Mouse (Mus musculus): ENCODE measurements around the gene Pkn1. TPM values are rescaled to one million over a fixed set of nuclear protein-coding genes. Genes with fewer than 3 reads are reported as not detected.

The Pkn1 gene
- polyA plus RNA-seq, 1 experiment from 2014 or later = 33.6 TPM

GRCm38 (mm10) chr8:83739711-83740468 lies 40.9 kb upstream of the Pkn1 start:
- no peaks in the 10 kb centered on the region for H3K27me3 ChIP-seq (ENCODE audit: insufficient read depth, low read length)
- peak overlapping the region; percentile 84 for H3K27ac ChIP-seq (ENCODE audit: low read length)
- no peak for ATAC-seq (ENCODE audit: low FRiP score, low TSS enrichment)
- no peaks in the 10 kb centered on the region for H3K36me3 ChIP-seq (ENCODE audit: insufficient read depth, low read length)
- H3K9me3 ChIP-seq (ENCODE audit: low read length) = peaks cover 5% of the 10 kb centered on the region; the same call in 1 of the 2 replicates
- H3K9ac ChIP-seq (replicated peaks; ENCODE audit: low read length) = peak overlapping the region; percentile 81
- WGBS = 47% methylated on average over 8 of the region's 8 CpGs
- H3K4me1 ChIP-seq (ENCODE audit: insufficient read depth, low read length) = peaks cover 35% of the 10 kb centered on the region
- H3K4me3 ChIP-seq (ENCODE audit: low read length) = peak overlapping the region; percentile 68
- H3K4me2 ChIP-seq (replicated peaks; ENCODE audit: low read depth, low read length) = peak overlapping the region; percentile 90

GRCm38 (mm10) chr8:83738949-83739710 lies 40.2 kb upstream of the Pkn1 start:
- Histone ChIP-seq H3K27ac (ENCODE audit: low read length) (peak overlapping the region; percentile 84), H3K27me3 (ENCODE audit: insufficient read depth, low read length) (no peaks in the 10 kb centered on the region), H3K36me3 (ENCODE audit: insufficient read depth, low read length) (no peaks in the 10 kb centered on the region), H3K4me3 (ENCODE audit: low read length) (peak overlapping the region; percentile 68), H3K9ac (replicated peaks; ENCODE audit: low read length) (peak overlapping the region; percentile 57), H3K4me1 (ENCODE audit: insufficient read depth, low read length) (peaks cover 35% of the 10 kb centered on the region), H3K9me3 (ENCODE audit: low read length) (peaks cover 5% of the 10 kb centered on the region; the same call in 1 of the 2 replicates), H3K4me2 (replicated peaks; ENCODE audit: low read depth, low read length) (peak overlapping the region; percentile 90)
- WGBS = 65% methylated on average over 10 of the region's 10 CpGs
- peak; percentile 36 for ATAC-seq (ENCODE audit: low FRiP score, low TSS enrichment)

- H3K9me3 ChIP-seq (ENCODE audit: low read length) = peaks cover 5% of the 10 kb centered on the region; the same call in 1 of the 2 replicates
- peak overlapping the region; percentile 84 for H3K27ac ChIP-seq (ENCODE audit: low read length)
- no peaks in the 10 kb centered on the region for H3K36me3 ChIP-seq (ENCODE audit: insufficient read depth, low read length)
- H3K4me2 ChIP-seq (replicated peaks; ENCODE audit: low read depth, low read length) = peak overlapping the region; percentile 90
- H3K4me3 ChIP-seq (ENCODE audit: low read length) = 0 out of 2 replicates have a peak overlapping the region, but pooled peaks have one; percentile 1
- 33% methylated on average over 4 of the region's 4 CpGs for WGBS
- no peaks in the 10 kb centered on the region for H3K27me3 ChIP-seq (ENCODE audit: insufficient read depth, low read length)
- peak overlapping the region; percentile 29 for H3K9ac ChIP-seq (replicated peaks; ENCODE audit: low read length)
- ATAC-seq (ENCODE audit: low FRiP score, low TSS enrichment) = peak; percentile 50
- peaks cover 35% of the 10 kb centered on the region for H3K4me1 ChIP-seq (ENCODE audit: insufficient read depth, low read length)
Observed at GRCm38 (mm10) chr8:83737852-83738562, 39.0 kb upstream of the Pkn1 start.

- Histone ChIP-seq H3K27ac (ENCODE audit: low read length) (peak overlapping the region; percentile 84), H3K9ac (replicated peaks; ENCODE audit: low read length) (no peak overlapping the region), H3K27me3 (ENCODE audit: insufficient read depth, low read length) (no peaks in the 10 kb centered on the region), H3K9me3 (ENCODE audit: low read length) (peaks cover 5% of the 10 kb centered on the region; the same call in 1 of the 2 replicates), H3K4me2 (replicated peaks; ENCODE audit: low read depth, low read length) (peak overlapping the region; percentile 90), H3K36me3 (ENCODE audit: insufficient read depth, low read length) (no peaks in the 10 kb centered on the region), H3K4me3 (ENCODE audit: low read length) (no peak overlapping the region), H3K4me1 (ENCODE audit: insufficient read depth, low read length) (peaks cover 35% of the 10 kb centered on the region)
- no peak for ATAC-seq (ENCODE audit: low FRiP score, low TSS enrichment)
- WGBS = 85% methylated on average over 4 of the region's 4 CpGs
Observed at GRCm38 (mm10) chr8:83737346-83737745, 38.4 kb upstream of the Pkn1 start.

- 85% methylated on average over 4 of the region's 4 CpGs for WGBS
- no peaks in the 10 kb centered on the region for H3K27me3 ChIP-seq (ENCODE audit: insufficient read depth, low read length)
- no peak overlapping the region for H3K27ac ChIP-seq (ENCODE audit: low read length)
- H3K4me3 ChIP-seq (ENCODE audit: low read length) = no peak overlapping the region
- no peak overlapping the region for H3K9ac ChIP-seq (replicated peaks; ENCODE audit: low read length)
- no peak overlapping the region for H3K4me2 ChIP-seq (replicated peaks; ENCODE audit: low read depth, low read length)
- H3K4me1 ChIP-seq (ENCODE audit: insufficient read depth, low read length) = peaks cover 35% of the 10 kb centered on the region
- H3K36me3 ChIP-seq (ENCODE audit: insufficient read depth, low read length) = no peaks in the 10 kb centered on the region; the same call in 1 of the 2 replicates
- no peak for ATAC-seq (ENCODE audit: low FRiP score, low TSS enrichment)
- H3K9me3 ChIP-seq (ENCODE audit: low read length) = peaks cover 5% of the 10 kb centered on the region; the same call in 1 of the 2 replicates
Observed at GRCm38 (mm10) chr8:83736681-83737080, 37.7 kb upstream of the Pkn1 start.

- Histone ChIP-seq H3K9ac (replicated peaks; ENCODE audit: low read length) (no peak overlapping the region), H3K4me2 (replicated peaks; ENCODE audit: low read depth, low read length) (no peak overlapping the region), H3K4me1 (ENCODE audit: insufficient read depth, low read length) (peaks cover 8% of the 10 kb centered on the region), H3K27me3 (ENCODE audit: insufficient read depth, low read length) (no peaks in the 10 kb centered on the region), H3K4me3 (ENCODE audit: low read length) (no peak overlapping the region), H3K9me3 (ENCODE audit: low read length) (peaks cover 5% of the 10 kb centered on the region; the same call in 1 of the 2 replicates), H3K27ac (ENCODE audit: low read length) (no peak overlapping the region), H3K36me3 (ENCODE audit: insufficient read depth, low read length) (peaks cover 12% of the 10 kb centered on the region)
- WGBS = 79% methylated on average over 6 of the region's 6 CpGs
- ATAC-seq (ENCODE audit: low FRiP score, low TSS enrichment) = no peak
Observed at GRCm38 (mm10) chr8:83732919-83733318, 33.9 kb upstream of the Pkn1 start.

- no peaks in the 10 kb centered on the region for H3K27me3 ChIP-seq (ENCODE audit: insufficient read depth, low read length)
- H3K27ac ChIP-seq (ENCODE audit: low read length) = no peak overlapping the region
- no peak overlapping the region for H3K4me3 ChIP-seq (ENCODE audit: low read length)
- WGBS = 77% methylated on average over 5 of the region's 5 CpGs
- no peak overlapping the region for H3K9ac ChIP-seq (replicated peaks; ENCODE audit: low read length)
- no peak for ATAC-seq (ENCODE audit: low FRiP score, low TSS enrichment)
- peaks cover 14% of the 10 kb centered on the region for H3K36me3 ChIP-seq (ENCODE audit: insufficient read depth, low read length)
- H3K9me3 ChIP-seq (ENCODE audit: low read length) = 0 out of 2 replicates have a peak, but pooled peaks cover under 1% of the 10 kb centered on the region
- no peaks in the 10 kb centered on the region for H3K4me1 ChIP-seq (ENCODE audit: insufficient read depth, low read length)
- H3K4me2 ChIP-seq (replicated peaks; ENCODE audit: low read depth, low read length) = no peak overlapping the region
Observed at GRCm38 (mm10) chr8:83731906-83732305, 32.9 kb upstream of the Pkn1 start.

- no peak overlapping the region for H3K9ac ChIP-seq (replicated peaks; ENCODE audit: low read length)
- H3K4me1 ChIP-seq (ENCODE audit: insufficient read depth, low read length) = no peaks in the 10 kb centered on the region
- WGBS = 78% methylated on average over 11 of the region's 11 CpGs
- H3K4me2 ChIP-seq (replicated peaks; ENCODE audit: low read depth, low read length) = no peak overlapping the region
- H3K27ac ChIP-seq (ENCODE audit: low read length) = no peak overlapping the region
- no peaks in the 10 kb centered on the region for H3K9me3 ChIP-seq (ENCODE audit: low read length)
- H3K4me3 ChIP-seq (ENCODE audit: low read length) = no peak overlapping the region
- ATAC-seq (ENCODE audit: low FRiP score, low TSS enrichment) = no peak
- peaks cover 30% of the 10 kb centered on the region for H3K36me3 ChIP-seq (ENCODE audit: insufficient read depth, low read length)
- H3K27me3 ChIP-seq (ENCODE audit: insufficient read depth, low read length) = no peaks in the 10 kb centered on the region
Observed at GRCm38 (mm10) chr8:83729009-83729807, 30.2 kb upstream of the Pkn1 start.

GRCm38 (mm10) chr8:83725521-83726102 lies 26.6 kb upstream of the Pkn1 start:
- no peak overlapping the region for H3K4me2 ChIP-seq (replicated peaks; ENCODE audit: low read depth, low read length)
- no peak for ATAC-seq (ENCODE audit: low FRiP score, low TSS enrichment)
- no peak overlapping the region for H3K4me3 ChIP-seq (ENCODE audit: low read length)
- H3K9ac ChIP-seq (replicated peaks; ENCODE audit: low read length) = no peak overlapping the region
- 90% methylated on average over 8 of the region's 8 CpGs for WGBS
- no peaks in the 10 kb centered on the region for H3K9me3 ChIP-seq (ENCODE audit: low read length)
- H3K27me3 ChIP-seq (ENCODE audit: insufficient read depth, low read length) = no peaks in the 10 kb centered on the region
- H3K36me3 ChIP-seq (ENCODE audit: insufficient read depth, low read length) = peaks cover 66% of the 10 kb centered on the region
- no peaks in the 10 kb centered on the region for H3K4me1 ChIP-seq (ENCODE audit: insufficient read depth, low read length)
- no peak overlapping the region for H3K27ac ChIP-seq (ENCODE audit: low read length)

All from kidney, embryonic 16.5 days (tissue).